Mouse (Mus musculus) stomach, postnatal 0 days (tissue): ENCODE measurements around the gene Fam192a. TPM values are rescaled to one million over a fixed set of nuclear protein-coding genes. Genes with fewer than 3 reads are reported as not detected.
A peak's percentile ranks its signal among the peaks of the same experiment; 100 is the strongest.

Experiments used
- ATAC-seq: fragments of 200-750 bp; cut with Nextera tagmentation; 2 replicates; pipeline ENCODE4 v1.8.0; 2017; ENCODE audit not compliant: low FRiP score, low TSS enrichment
- DNase-seq: peaks from one replicate; pipeline ENCODE4 v3.0.0-alpha.2; 2016; ENCODE audit warnings: low spot score
- H3K27ac ChIP-seq: fragments of 300-500 bp; sonication (generic); replicated peaks from 2 replicates; pipeline ENCODE4 v1.5.1; 2014; ENCODE audit warnings: mild to moderate bottlenecking, control low read depth
- H3K27me3 ChIP-seq: fragments of 300-500 bp; sonication (generic); 2 replicates; pipeline ENCODE4 v1.6.1; 2014; ENCODE audit warnings: low read length; ENCODE audit not compliant: control insufficient read depth, insufficient read depth
- H3K36me3 ChIP-seq: fragments of 300-500 bp; sonication (generic); 2 replicates; pipeline ENCODE4 v1.6.1; 2014; ENCODE audit warnings: low read length, mixed read lengths; ENCODE audit not compliant: control insufficient read depth, insufficient read depth
- H3K4me1 ChIP-seq: fragments of 300-500 bp; sonication (generic); replicated peaks from 2 replicates; pipeline ENCODE4 v1.6.1; 2014; ENCODE audit warnings: antibody characterized with exemption; ENCODE audit not compliant: control insufficient read depth, insufficient read depth
- H3K4me2 ChIP-seq: fragments of 300-500 bp; sonication (generic); replicated peaks from 2 replicates; pipeline ENCODE4 v1.6.1; 2014; ENCODE audit warnings: low read depth, mild to moderate bottlenecking, control low read depth, moderate library complexity
- H3K4me3 ChIP-seq: fragments of 300-500 bp; sonication (generic); 2 replicates; pipeline ENCODE4 v1.5.1; 2014; ENCODE audit warnings: low read depth, low read length, control low read depth
- H3K9ac ChIP-seq: fragments of 300-500 bp; sonication (generic); 2 replicates; pipeline ENCODE4 v1.6.1; 2014; ENCODE audit warnings: mild to moderate bottlenecking, low read length, control low read depth, mixed read lengths
- H3K9me3 ChIP-seq: fragments of 300-500 bp; sonication (generic); 2 replicates; pipeline ENCODE4 v1.6.1; 2016; ENCODE audit warnings: low read length; ENCODE audit not compliant: control insufficient read depth
- CTCF ChIP-seq: IDR thresholded peaks from 2 replicates; pipeline ENCODE4 v1.5.1; 2016; ENCODE audit warnings: antibody characterized with exemption, low read depth, mild to moderate bottlenecking, moderate library complexity
- EP300 ChIP-seq: optimal IDR thresholded peaks from 2 replicates; pipeline ENCODE3; 2016; ENCODE audit warnings: antibody characterized with exemption
- WGBS: fragments of 180-500 bp; shearing (Covaris S2); extraction: QIAGEN DNeasy Blood & Tissue Kit; methylation state at CpG from one replicate; pipeline ENCODE4 v1.1.7; 2014; 5-methylcytosine and 5-hydroxymethylcytosine counted together
- polyA plus RNA-seq: library from polyadenylated mRNA; unstranded; fragments of >200 nt; fragmentation: Nextera tagmentation; extraction: Ambion mirVana; gene quantifications from 2 replicates; pipeline ENCODE4 v1.2.1, GENCODE M21; 2015

Fam192a gene
- polyA plus RNA-seq, 1 experiment from 2014 or later, result 44.7 TPM

DNA sequence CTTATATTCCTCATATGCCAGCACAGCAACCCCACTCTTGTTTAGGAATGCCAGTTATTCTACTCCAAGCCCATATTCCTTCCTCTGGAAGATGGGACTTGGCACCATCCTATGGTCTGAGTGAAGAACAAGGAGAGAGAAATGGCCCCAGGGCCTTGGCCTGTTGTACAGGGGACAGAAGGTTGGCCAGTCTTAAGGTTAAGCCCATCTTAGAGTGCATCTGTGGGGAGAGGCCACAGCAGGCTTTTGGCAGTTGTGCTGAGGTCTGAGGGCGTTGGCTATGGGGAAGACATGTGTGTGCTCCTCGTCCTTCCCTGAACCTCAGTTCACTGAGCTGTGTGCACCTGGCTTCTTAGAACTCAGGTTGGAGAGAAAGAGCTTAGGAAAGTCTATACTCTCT is 49.1 kb downstream of the Fam192a start:
- WGBS, result 77% methylated on average over 2 of the region's 2 CpGs
- Histone ChIP-seq H3K4me1 (no peaks in the 10 kb centered on the region), H3K4me2 (no peak overlapping the region), H3K27me3 (no peaks in the 10 kb centered on the region), H3K27ac (no peak overlapping the region), H3K4me3 (no peak overlapping the region), H3K36me3 (no peaks in the 10 kb centered on the region), H3K9ac (no peak overlapping the region), H3K9me3 (no peaks in the 10 kb centered on the region)
- TF ChIP-seq EP300, result no peak
- no peak for TF ChIP-seq CTCF
- DNase-seq, result no peak
- no peak for ATAC-seq

DNA sequence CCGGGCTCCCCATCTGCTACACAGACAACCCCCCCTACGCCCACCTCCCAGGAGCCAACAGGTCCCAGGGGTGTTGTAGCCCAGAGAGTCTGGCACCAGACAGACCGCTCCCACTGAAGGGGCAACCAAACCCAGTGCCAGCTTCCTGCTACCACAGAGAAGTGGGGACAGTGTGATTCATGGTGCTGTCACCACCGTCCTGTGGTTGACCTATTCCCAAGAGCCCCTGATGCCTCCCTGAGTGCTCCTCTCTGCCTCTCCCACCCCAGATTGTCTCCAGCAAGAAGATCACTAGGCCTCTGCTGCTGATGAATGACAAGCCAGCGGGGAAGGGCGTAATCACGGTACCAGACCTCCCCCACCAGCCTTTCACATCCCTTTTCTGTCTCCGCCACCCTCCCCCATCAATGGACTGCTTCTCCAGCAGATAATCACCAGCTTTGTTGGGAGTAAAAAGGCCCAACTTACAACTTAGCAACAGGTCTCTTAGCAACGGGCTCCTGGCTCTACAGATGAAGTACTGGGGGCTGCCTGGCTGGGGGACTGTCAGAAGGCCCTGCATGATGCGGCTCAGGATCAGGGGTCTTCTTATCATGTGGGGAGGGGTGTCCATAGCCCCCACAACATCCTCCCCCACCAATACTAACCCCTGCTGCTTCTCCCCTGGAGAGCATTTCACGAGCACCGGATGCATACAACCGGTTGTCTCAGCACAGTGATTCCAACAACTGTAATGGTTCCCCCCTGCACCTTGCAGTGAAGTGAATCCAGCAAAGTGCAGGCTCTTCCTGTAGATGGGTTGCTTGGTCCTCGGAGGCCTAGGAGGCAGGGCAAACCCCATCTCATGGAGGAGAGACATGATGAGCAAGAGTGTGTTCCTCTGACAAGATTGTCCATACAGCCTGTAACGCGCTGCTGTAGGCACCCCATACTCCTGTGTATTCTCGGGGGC is 50.0 kb downstream of the Fam192a start:
- Histone ChIP-seq H3K36me3 (no peaks in the 10 kb centered on the region), H3K9ac (no peak overlapping the region), H3K4me2 (no peak overlapping the region), H3K27me3 (no peaks in the 10 kb centered on the region), H3K4me1 (no peaks in the 10 kb centered on the region), H3K4me3 (no peak overlapping the region), H3K27ac (no peak overlapping the region), H3K9me3 (no peaks in the 10 kb centered on the region)
- TF ChIP-seq CTCF, result no peak
- no peak for TF ChIP-seq EP300
- WGBS, result 73% methylated on average over 17 of the region's 17 CpGs
- DNase-seq, result no peak
- ATAC-seq, result peak; percentile 47; the same call in 1 of the 2 replicates

GRCm38 (mm10) chr8:94549998-94550397 is 51.8 kb downstream of the Fam192a start:
- H3K4me2 ChIP-seq, result no peak overlapping the region
- no peak for DNase-seq
- H3K9me3 ChIP-seq, result no peaks in the 10 kb centered on the region
- no peak overlapping the region for H3K4me3 ChIP-seq
- TF ChIP-seq EP300 (no peak), CTCF (no peak)
- no peak for ATAC-seq
- no peaks in the 10 kb centered on the region for H3K4me1 ChIP-seq
- no peak overlapping the region for H3K27ac ChIP-seq
- no peaks in the 10 kb centered on the region for H3K27me3 ChIP-seq
- WGBS, result 82% methylated on average over 5 of the region's 5 CpGs
- no peaks in the 10 kb centered on the region for H3K36me3 ChIP-seq
- H3K9ac ChIP-seq, result no peak overlapping the region

GRCm38 (mm10) chr8:94549482-94549881 is 52.3 kb downstream of the Fam192a start:
- Histone ChIP-seq H3K9me3 (no peaks in the 10 kb centered on the region), H3K4me1 (no peaks in the 10 kb centered on the region), H3K36me3 (no peaks in the 10 kb centered on the region), H3K9ac (no peak overlapping the region), H3K4me2 (no peak overlapping the region), H3K4me3 (no peak overlapping the region), H3K27ac (no peak overlapping the region), H3K27me3 (no peaks in the 10 kb centered on the region)
- no peak for DNase-seq
- TF ChIP-seq CTCF, result no peak
- TF ChIP-seq EP300, result no peak
- 55% methylated on average over 5 of the region's 5 CpGs for WGBS
- ATAC-seq, result no peak

- Histone ChIP-seq H3K9me3 (no peaks in the 10 kb centered on the region), H3K9ac (no peak overlapping the region), H3K27me3 (no peaks in the 10 kb centered on the region), H3K36me3 (no peaks in the 10 kb centered on the region), H3K4me1 (no peaks in the 10 kb centered on the region), H3K27ac (no peak overlapping the region), H3K4me3 (no peak overlapping the region), H3K4me2 (no peak overlapping the region)
- 75% methylated on average over 5 of the region's 5 CpGs for WGBS
- ATAC-seq (no peak), DNase-seq (no peak)
- TF ChIP-seq CTCF (no peak), EP300 (no peak)
These were observed 52.8 kb downstream of the Fam192a start for GRCm38 (mm10) chr8:94549041-94549440.

DNA sequence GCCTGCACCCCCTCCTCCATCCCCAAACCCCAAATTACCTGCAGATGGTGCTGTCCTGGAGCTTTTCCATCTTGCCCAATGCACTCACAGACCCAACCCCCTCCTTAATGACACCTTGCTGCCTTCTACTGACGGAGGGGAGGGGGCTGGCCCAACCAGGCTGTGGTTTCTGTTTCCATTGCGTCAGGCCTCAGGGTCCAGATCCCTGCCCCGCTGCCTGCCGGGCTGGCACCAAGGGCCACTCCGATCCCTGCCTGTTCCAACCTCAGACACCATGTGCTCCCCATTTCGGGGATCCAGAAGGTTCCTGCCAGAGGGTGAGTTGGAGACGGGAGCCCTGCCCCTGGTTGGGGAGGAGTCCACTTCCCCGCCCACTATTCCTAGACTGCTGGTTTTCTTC is 57.8 kb downstream of the Fam192a start:
- 62% methylated on average over 8 of the region's 8 CpGs for WGBS
- TF ChIP-seq EP300 (no peak), CTCF (no peak)
- Histone ChIP-seq H3K9me3 (no peaks in the 10 kb centered on the region), H3K4me1 (no peaks in the 10 kb centered on the region), H3K27ac (no peak overlapping the region), H3K27me3 (no peaks in the 10 kb centered on the region), H3K36me3 (no peaks in the 10 kb centered on the region), H3K9ac (no peak overlapping the region), H3K4me2 (no peak overlapping the region), H3K4me3 (no peak overlapping the region)
- DNase-seq (no peak), ATAC-seq (no peak)
